Mouse (Mus musculus) midbrain, embryonic 10.5 days (tissue): ENCODE results near the gene Cabp2. TPM values are rescaled to one million over a fixed set of nuclear protein-coding genes. Genes with fewer than 3 reads are reported as not detected.

ENCODE experiments used
- DNase-seq: peaks from one replicate; pipeline ENCODE4 v3.0.0-alpha.2; 2017; ENCODE audit warnings: low spot score
- H3K27ac ChIP-seq: fragments of 300-500 bp; sonication (generic); replicated peaks from 2 replicates; pipeline ENCODE4 v1.5.1; 2016; ENCODE audit warnings: mild to moderate bottlenecking
- H3K27me3 ChIP-seq: fragments of 300-500 bp; sonication (generic); 2 replicates; pipeline ENCODE4 v1.6.1; 2016; ENCODE audit warnings: low read depth, mild to moderate bottlenecking; ENCODE audit not compliant: poor library complexity, severe bottlenecking
- H3K36me3 ChIP-seq: fragments of 300-500 bp; sonication (generic); 2 replicates; pipeline ENCODE4 v1.6.1; 2016; ENCODE audit warnings: mild to moderate bottlenecking, moderate library complexity
- H3K4me1 ChIP-seq: fragments of 300-500 bp; sonication (generic); 2 replicates; pipeline ENCODE4 v1.6.1; 2016
- H3K4me3 ChIP-seq: fragments of 300-500 bp; sonication (generic); 2 replicates; pipeline ENCODE4 v1.5.1; 2016; ENCODE audit warnings: mild to moderate bottlenecking, moderate library complexity
- H3K9me3 ChIP-seq: fragments of 300-500 bp; sonication (generic); replicated peaks from 2 replicates; pipeline ENCODE4 v1.6.1; 2016; ENCODE audit warnings: mild to moderate bottlenecking
- WGBS: fragments of 180-500 bp; shearing (Covaris S2); methylation state at CpG from one replicate; pipeline ENCODE4 v1.1.7; 2016; 5-methylcytosine and 5-hydroxymethylcytosine counted together
- polyA plus RNA-seq: library from polyadenylated mRNA; unstranded; fragments of >200 nt; fragmentation: Nextera tagmentation; extraction: Ambion mirVana; gene quantifications from 2 replicates; pipeline ENCODE4 v1.2.1, GENCODE M21; 2016

The Cabp2 gene
- polyA plus RNA-seq, 1 experiment from 2014 or later, result not detected

DNA sequence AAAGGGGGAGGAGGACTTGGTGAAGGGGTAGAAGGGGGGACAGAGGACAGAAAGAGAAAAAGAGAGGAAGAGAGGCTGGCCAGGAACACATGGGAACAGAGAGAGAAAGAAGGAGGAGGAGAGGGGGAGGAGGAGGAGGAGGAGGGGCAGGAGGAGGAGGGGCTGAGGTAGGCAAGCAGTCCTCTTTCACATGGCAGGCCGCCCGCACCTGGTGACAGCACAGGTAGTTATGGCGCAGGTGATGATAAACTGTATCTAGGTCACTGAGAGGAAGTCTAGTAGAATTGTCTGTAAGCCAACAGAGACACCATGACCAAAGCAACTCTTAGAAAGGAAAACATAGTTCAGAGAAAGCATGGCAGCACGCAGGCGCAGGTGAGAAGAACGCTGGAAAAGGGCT lies 10.0 kb upstream of the Cabp2 start:
- 89% methylated on average over 6 of the region's 6 CpGs for WGBS
- no peaks in the 10 kb centered on the region for H3K27me3 ChIP-seq
- H3K27ac ChIP-seq, result no peak overlapping the region
- H3K9me3 ChIP-seq, result 0 out of 2 replicates have a peak, but pooled peaks cover 1% of the 10 kb centered on the region
- H3K4me1 ChIP-seq, result no peaks in the 10 kb centered on the region; the same call in 1 of the 2 replicates
- no peaks in the 10 kb centered on the region for H3K36me3 ChIP-seq
- no peak overlapping the region for H3K4me3 ChIP-seq
- DNase-seq, result no peak

DNA sequence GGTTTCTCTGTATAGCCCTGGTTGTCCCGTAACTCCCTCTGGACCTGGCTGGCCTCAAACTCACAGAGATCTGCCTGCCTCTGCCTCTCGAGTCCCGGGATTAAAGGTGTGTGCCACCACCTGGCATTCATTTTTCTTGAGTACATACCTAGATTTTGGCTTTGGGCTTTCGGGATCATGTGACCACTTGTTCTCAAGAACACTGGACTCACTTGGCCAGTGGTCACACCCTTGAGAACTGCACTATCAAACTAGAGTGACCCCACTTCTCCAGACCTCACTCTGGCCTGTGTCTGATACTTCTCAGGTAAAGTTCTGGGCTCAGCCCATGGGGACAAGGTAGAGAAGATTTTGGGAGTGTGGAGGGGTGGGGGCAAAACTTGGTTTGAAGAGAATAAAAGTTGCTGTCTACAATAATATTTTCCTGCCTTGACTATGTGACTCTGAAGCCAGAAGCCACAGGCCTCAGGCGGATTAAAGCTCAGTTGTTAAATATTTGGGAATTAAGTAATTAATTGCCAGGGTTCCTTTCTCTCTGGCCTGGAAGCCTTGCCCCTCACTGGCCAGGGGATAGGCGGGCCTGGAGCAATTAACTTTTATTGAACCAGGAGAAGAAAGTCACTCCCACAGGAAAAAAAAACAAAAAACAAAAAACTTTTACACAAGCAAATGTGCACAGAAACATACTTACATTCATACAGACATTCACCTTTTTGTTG lies 8.5 kb upstream of the Cabp2 start:
- no peak for DNase-seq
- 84% methylated on average over 6 of the region's 6 CpGs for WGBS
- Histone ChIP-seq H3K27ac (no peak overlapping the region), H3K36me3 (no peaks in the 10 kb centered on the region), H3K9me3 (0 out of 2 replicates have a peak, but pooled peaks cover 3% of the 10 kb centered on the region), H3K27me3 (no peaks in the 10 kb centered on the region), H3K4me1 (no peaks in the 10 kb centered on the region; the same call in 1 of the 2 replicates), H3K4me3 (no peak overlapping the region)

- no peak for DNase-seq
- Histone ChIP-seq H3K36me3 (no peaks in the 10 kb centered on the region), H3K4me3 (no peak overlapping the region), H3K27ac (no peak overlapping the region), H3K27me3 (no peaks in the 10 kb centered on the region), H3K4me1 (no peaks in the 10 kb centered on the region), H3K9me3 (0 out of 2 replicates have a peak, but pooled peaks cover 3% of the 10 kb centered on the region)
- 81% methylated on average over 1 of the region's 1 CpGs for WGBS
Observed at GRCm38 (mm10) chr19:4075531-4075930, 5.8 kb upstream of the Cabp2 start.

GRCm38 (mm10) chr19:4079594-4079993 lies 1.8 kb upstream of the Cabp2 start:
- Histone ChIP-seq H3K4me3 (no peak overlapping the region), H3K4me1 (peaks cover 9% of the 10 kb centered on the region; the same call in 1 of the 2 replicates), H3K27ac (no peak overlapping the region), H3K9me3 (0 out of 2 replicates have a peak, but pooled peaks cover 3% of the 10 kb centered on the region), H3K27me3 (peaks cover 7% of the 10 kb centered on the region; the same call in 1 of the 2 replicates), H3K36me3 (no peaks in the 10 kb centered on the region)
- 84% methylated on average over 1 of the region's 1 CpGs for WGBS
- no peak for DNase-seq

DNA sequence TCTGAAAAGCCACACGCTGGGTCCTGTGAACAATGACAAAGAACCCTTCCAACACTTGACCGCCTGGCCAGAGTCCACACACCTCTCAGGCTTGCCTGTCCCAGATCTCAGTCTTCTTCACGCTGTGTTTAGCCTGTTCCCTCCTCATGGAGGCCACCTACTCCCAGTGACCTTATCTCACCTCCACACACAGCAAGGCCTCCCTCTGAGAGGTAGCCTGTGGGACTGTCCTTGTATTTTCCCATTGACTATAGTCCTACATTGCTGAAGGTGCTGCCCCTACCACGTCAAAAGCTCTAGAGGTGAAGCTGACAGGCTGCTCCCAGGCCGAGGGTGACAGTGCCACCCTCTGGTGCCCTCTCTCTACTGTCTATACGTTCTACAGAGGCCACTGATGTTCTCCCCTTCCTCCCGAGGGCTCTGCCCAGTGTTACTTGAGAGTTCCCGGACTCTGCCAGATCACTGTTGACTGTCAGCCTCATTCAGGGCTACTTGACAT lies 818 bp upstream of the Cabp2 start:
- H3K9me3 ChIP-seq, result 0 out of 2 replicates have a peak, but pooled peaks cover 3% of the 10 kb centered on the region
- 70% methylated on average over 8 of the region's 8 CpGs for WGBS

GRCm38 (mm10) chr19:4082219-4082965 lies 1.0 kb downstream of the Cabp2 start:
- 90% methylated on average over 11 of the region's 11 CpGs for WGBS
- Histone ChIP-seq H3K9me3 (no peaks in the 10 kb centered on the region), H3K27me3 (peaks cover 7% of the 10 kb centered on the region; the same call in 1 of the 2 replicates), H3K4me1 (peaks cover 9% of the 10 kb centered on the region; the same call in 1 of the 2 replicates), H3K27ac (no peak overlapping the region), H3K4me3 (no peak overlapping the region), H3K36me3 (no peaks in the 10 kb centered on the region)
- DNase-seq, result no peak

More for the DNA sequence above, 818 bp upstream of the Cabp2 start:
- H3K4me1 ChIP-seq, result peaks cover 9% of the 10 kb centered on the region; the same call in 1 of the 2 replicates
- no peak for DNase-seq
- peaks cover 7% of the 10 kb centered on the region; the same call in 1 of the 2 replicates for H3K27me3 ChIP-seq
- no peaks in the 10 kb centered on the region for H3K36me3 ChIP-seq
- no peak overlapping the region for H3K27ac ChIP-seq
- no peak overlapping the region for H3K4me3 ChIP-seq

DNA sequence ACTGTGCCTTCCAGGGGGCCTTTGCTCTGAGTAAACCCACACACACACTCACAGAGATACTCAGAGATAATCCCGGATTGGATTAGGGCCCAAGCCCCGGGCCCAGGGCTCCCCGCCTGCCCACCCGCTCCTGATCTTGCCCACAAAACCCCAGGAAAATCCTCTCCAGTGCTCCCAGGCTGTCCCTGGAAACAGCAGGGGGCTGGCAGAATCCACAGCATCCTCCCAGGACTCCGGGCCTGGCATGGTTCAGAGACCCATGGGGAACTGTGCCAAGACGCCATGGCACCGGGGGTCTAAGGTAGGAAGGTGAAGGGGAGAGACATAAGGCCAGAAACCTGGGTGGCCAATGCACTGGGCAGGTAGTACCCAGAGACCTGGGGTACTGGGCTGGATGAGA lies 1.9 kb downstream of the Cabp2 start:
- Histone ChIP-seq H3K27ac (no peak overlapping the region), H3K36me3 (no peaks in the 10 kb centered on the region), H3K4me3 (no peak overlapping the region), H3K4me1 (peaks cover 9% of the 10 kb centered on the region; the same call in 1 of the 2 replicates), H3K27me3 (peaks cover 7% of the 10 kb centered on the region; the same call in 1 of the 2 replicates), H3K9me3 (no peaks in the 10 kb centered on the region)
- no peak for DNase-seq
- WGBS, result 75% methylated on average over 7 of the region's 7 CpGs

DNA sequence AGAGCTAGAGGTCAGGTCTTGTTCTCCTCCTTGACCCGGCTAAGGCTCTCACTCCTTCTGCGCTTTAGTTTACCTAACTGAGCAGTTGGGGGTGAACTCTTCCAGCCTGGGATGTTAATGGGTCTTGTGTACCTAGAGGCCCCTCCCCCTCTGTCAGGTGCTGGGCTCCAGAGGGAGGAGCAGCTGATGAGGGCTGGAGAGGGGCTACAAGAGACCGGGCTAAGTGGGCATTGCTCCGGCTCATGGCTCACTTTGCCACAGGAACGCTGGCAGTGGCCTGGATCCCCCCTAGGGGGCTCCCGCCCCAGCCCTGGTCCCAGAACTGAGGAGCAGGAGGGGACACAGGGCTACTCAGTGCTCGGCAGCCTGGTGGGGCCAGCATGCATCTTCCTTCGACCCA lies 2.4 kb downstream of the Cabp2 start:
- WGBS, result 33% methylated on average over 8 of the region's 8 CpGs
- peaks cover 9% of the 10 kb centered on the region; the same call in 1 of the 2 replicates for H3K4me1 ChIP-seq
- no peak overlapping the region for H3K27ac ChIP-seq
- no peak for DNase-seq
- H3K9me3 ChIP-seq, result no peaks in the 10 kb centered on the region
- H3K4me3 ChIP-seq, result no peak overlapping the region
- no peaks in the 10 kb centered on the region for H3K36me3 ChIP-seq
- H3K27me3 ChIP-seq, result peaks cover 7% of the 10 kb centered on the region; the same call in 1 of the 2 replicates

- DNase-seq, result no peak
- Histone ChIP-seq H3K4me1 (peaks cover 9% of the 10 kb centered on the region; the same call in 1 of the 2 replicates), H3K4me3 (no peak overlapping the region), H3K27me3 (peaks cover 7% of the 10 kb centered on the region; the same call in 1 of the 2 replicates), H3K9me3 (no peaks in the 10 kb centered on the region), H3K27ac (no peak overlapping the region), H3K36me3 (no peaks in the 10 kb centered on the region)
- 89% methylated on average over 1 of the region's 1 CpGs for WGBS
Observed at GRCm38 (mm10) chr19:4084984-4085383, 3.6 kb downstream of the Cabp2 start.

GRCm38 (mm10) chr19:4086156-4086555 lies 4.8 kb downstream of the Cabp2 start:
- peaks cover 9% of the 10 kb centered on the region; the same call in 1 of the 2 replicates for H3K4me1 ChIP-seq
- no peaks in the 10 kb centered on the region for H3K9me3 ChIP-seq
- H3K36me3 ChIP-seq, result no peaks in the 10 kb centered on the region
- H3K4me3 ChIP-seq, result no peak overlapping the region
- H3K27me3 ChIP-seq, result peaks cover 7% of the 10 kb centered on the region; the same call in 1 of the 2 replicates
- no peak overlapping the region for H3K27ac ChIP-seq
- 92% methylated on average over 15 of the region's 15 CpGs for WGBS
- no peak for DNase-seq

- 91% methylated on average over 5 of the region's 5 CpGs for WGBS
- H3K9me3 ChIP-seq, result no peaks in the 10 kb centered on the region
- peaks cover 7% of the 10 kb centered on the region; the same call in 1 of the 2 replicates for H3K27me3 ChIP-seq
- no peaks in the 10 kb centered on the region for H3K36me3 ChIP-seq
- no peak overlapping the region for H3K4me3 ChIP-seq
- no peak overlapping the region for H3K27ac ChIP-seq
- peaks cover 9% of the 10 kb centered on the region; the same call in 1 of the 2 replicates for H3K4me1 ChIP-seq
- DNase-seq, result no peak
Observed at GRCm38 (mm10) chr19:4087090-4087489, 5.7 kb downstream of the Cabp2 start.

GRCm38 (mm10) chr19:4088146-4088545 lies 6.8 kb downstream of the Cabp2 start:
- Histone ChIP-seq H3K4me3 (no peak overlapping the region), H3K27ac (no peak overlapping the region), H3K36me3 (no peaks in the 10 kb centered on the region), H3K9me3 (no peaks in the 10 kb centered on the region), H3K27me3 (peaks cover 5% of the 10 kb centered on the region; the same call in 1 of the 2 replicates), H3K4me1 (peaks cover 9% of the 10 kb centered on the region; the same call in 1 of the 2 replicates)
- DNase-seq, result no peak
- 53% methylated on average over 5 of the region's 5 CpGs for WGBS
